Mouse (Mus musculus) embryonic facial prominence, embryonic 10.5 days (tissue): ENCODE measurements around the gene Cad. TPM values are rescaled to one million over a fixed set of nuclear protein-coding genes. Genes with fewer than 3 reads are reported as not detected.

Source experiments
- DNase-seq: peaks from one replicate; pipeline ENCODE4 v3.0.0-alpha.2; 2017; ENCODE audit warnings: low spot score
- H3K27ac ChIP-seq: fragments of 300-500 bp; sonication (generic); replicated peaks from 2 replicates; pipeline ENCODE4 v1.5.1; 2016; ENCODE audit warnings: mild to moderate bottlenecking
- H3K27me3 ChIP-seq: fragments of 300-500 bp; sonication (generic); replicated peaks from 2 replicates; pipeline ENCODE4 v1.6.1; 2016; ENCODE audit warnings: low read depth, mild to moderate bottlenecking; ENCODE audit not compliant: poor library complexity, severe bottlenecking
- H3K36me3 ChIP-seq: fragments of 300-500 bp; sonication (generic); replicated peaks from 2 replicates; pipeline ENCODE4 v1.6.1; 2016; ENCODE audit warnings: mild to moderate bottlenecking, moderate library complexity
- H3K4me1 ChIP-seq: fragments of 300-500 bp; sonication (generic); 2 replicates; pipeline ENCODE4 v1.6.1; 2016
- H3K4me3 ChIP-seq: fragments of 300-500 bp; sonication (generic); 2 replicates; pipeline ENCODE4 v1.5.1; 2016; ENCODE audit warnings: mild to moderate bottlenecking, moderate library complexity
- H3K9me3 ChIP-seq: fragments of 300-500 bp; sonication (generic); 2 replicates; pipeline ENCODE4 v1.6.1; 2016; ENCODE audit warnings: mild to moderate bottlenecking
- WGBS: fragments of 180-500 bp; shearing (Covaris S2); methylation state at CpG from one replicate; pipeline ENCODE4 v1.1.7; 2016; 5-methylcytosine and 5-hydroxymethylcytosine counted together
- polyA plus RNA-seq: library from polyadenylated mRNA; unstranded; fragments of >200 nt; fragmentation: Nextera tagmentation; extraction: Ambion mirVana; gene quantifications from 2 replicates; pipeline ENCODE4 v1.2.1, GENCODE M21; 2016

The Cad gene
- polyA plus RNA-seq, 1 experiment from 2014 or later: 64.6 TPM

- no peak overlapping the region for H3K4me3 ChIP-seq
- DNase-seq: no peak
- peaks cover 48% of the 10 kb centered on the region for H3K36me3 ChIP-seq
- WGBS: 79% methylated on average over 13 of the region's 13 CpGs
- H3K27me3 ChIP-seq: peaks cover 19% of the 10 kb centered on the region
- H3K27ac ChIP-seq: no peak overlapping the region
- H3K9me3 ChIP-seq: no peaks in the 10 kb centered on the region
- H3K4me1 ChIP-seq: peaks cover 22% of the 10 kb centered on the region
Measured at GRCm38 (mm10) chr5:31080059-31080794, 25.6 kb downstream of the Cad start.

GRCm38 (mm10) chr5:31080795-31081164 lies 26.2 kb downstream of the Cad start:
- H3K27me3 ChIP-seq: peaks cover 24% of the 10 kb centered on the region
- 68% methylated on average over 3 of the region's 3 CpGs for WGBS
- no peak overlapping the region for H3K4me3 ChIP-seq
- no peak for DNase-seq
- H3K36me3 ChIP-seq: peaks cover 43% of the 10 kb centered on the region
- H3K4me1 ChIP-seq: peaks cover 22% of the 10 kb centered on the region
- no peak overlapping the region for H3K27ac ChIP-seq
- H3K9me3 ChIP-seq: no peaks in the 10 kb centered on the region

GRCm38 (mm10) chr5:31081386-31081785 lies 26.8 kb downstream of the Cad start:
- Histone ChIP-seq H3K4me1 (peaks cover 22% of the 10 kb centered on the region), H3K4me3 (no peak overlapping the region)
- peak; percentile 61 for DNase-seq

GRCm38 (mm10) chr5:31082355-31082754 lies 27.8 kb downstream of the Cad start:
- Histone ChIP-seq H3K4me1 (peaks cover 22% of the 10 kb centered on the region), H3K4me3 (no peak overlapping the region), H3K27ac (no peak overlapping the region), H3K9me3 (no peaks in the 10 kb centered on the region), H3K27me3 (peaks cover 39% of the 10 kb centered on the region), H3K36me3 (peaks cover 27% of the 10 kb centered on the region)
- DNase-seq: peak; percentile 69
- WGBS: 12% methylated on average over 5 of the region's 5 CpGs

More at GRCm38 (mm10) chr5:31081386-31081785, 26.8 kb downstream of the Cad start:
- peaks cover 37% of the 10 kb centered on the region for H3K36me3 ChIP-seq
- H3K27ac ChIP-seq: no peak overlapping the region
- 75% methylated on average over 3 of the region's 3 CpGs for WGBS
- peaks cover 31% of the 10 kb centered on the region for H3K27me3 ChIP-seq
- H3K9me3 ChIP-seq: no peaks in the 10 kb centered on the region

- H3K36me3 ChIP-seq: peaks cover 20% of the 10 kb centered on the region
- H3K4me1 ChIP-seq: peaks cover 22% of the 10 kb centered on the region
- no peaks in the 10 kb centered on the region for H3K9me3 ChIP-seq
- H3K27ac ChIP-seq: no peak overlapping the region
- no peak for DNase-seq
- no peak overlapping the region for H3K4me3 ChIP-seq
- 48% methylated on average over 12 of the region's 12 CpGs for WGBS
- peaks cover 46% of the 10 kb centered on the region for H3K27me3 ChIP-seq
Measured at GRCm38 (mm10) chr5:31082935-31083625, 28.5 kb downstream of the Cad start.

- Histone ChIP-seq H3K27me3 (peaks cover 55% of the 10 kb centered on the region), H3K4me3 (no peak overlapping the region), H3K9me3 (no peaks in the 10 kb centered on the region), H3K4me1 (peaks cover 22% of the 10 kb centered on the region), H3K36me3 (peaks cover 11% of the 10 kb centered on the region), H3K27ac (no peak overlapping the region)
- no peak for DNase-seq
- WGBS: 8% methylated on average over 8 of the region's 8 CpGs
Measured at GRCm38 (mm10) chr5:31083949-31084348, 29.4 kb downstream of the Cad start.

GRCm38 (mm10) chr5:31086606-31087005 lies 32.0 kb downstream of the Cad start:
- Histone ChIP-seq H3K36me3 (no peaks in the 10 kb centered on the region), H3K4me1 (peaks cover 19% of the 10 kb centered on the region), H3K9me3 (no peaks in the 10 kb centered on the region), H3K4me3 (no peak overlapping the region), H3K27me3 (peaks cover 82% of the 10 kb centered on the region), H3K27ac (no peak overlapping the region)
- WGBS: 32% methylated on average over 7 of the region's 7 CpGs
- no peak for DNase-seq

GRCm38 (mm10) chr5:31087131-31087530 lies 32.6 kb downstream of the Cad start:
- DNase-seq: no peak
- Histone ChIP-seq H3K36me3 (no peaks in the 10 kb centered on the region), H3K4me3 (no peak overlapping the region), H3K4me1 (peaks cover 19% of the 10 kb centered on the region), H3K9me3 (no peaks in the 10 kb centered on the region), H3K27me3 (peaks cover 86% of the 10 kb centered on the region), H3K27ac (no peak overlapping the region)
- WGBS: 88% methylated on average over 2 of the region's 2 CpGs

GRCm38 (mm10) chr5:31092231-31092975 lies 37.8 kb downstream of the Cad start:
- H3K9me3 ChIP-seq: no peaks in the 10 kb centered on the region
- peaks cover 100% of the 10 kb centered on the region for H3K27me3 ChIP-seq
- H3K4me1 ChIP-seq: peaks cover 33% of the 10 kb centered on the region
- peak overlapping the region; percentile 50 for H3K4me3 ChIP-seq
- no peak overlapping the region; the same call in 1 of the 2 replicates for H3K27ac ChIP-seq
- peak; percentile 25 for DNase-seq
- WGBS: 2% methylated on average over 53 of the region's 53 CpGs
- H3K36me3 ChIP-seq: no peaks in the 10 kb centered on the region

GRCm38 (mm10) chr5:31093151-31094041 lies 38.8 kb downstream of the Cad start:
- Histone ChIP-seq H3K9me3 (no peaks in the 10 kb centered on the region), H3K4me1 (peaks cover 33% of the 10 kb centered on the region), H3K36me3 (no peaks in the 10 kb centered on the region), H3K27me3 (peaks cover 100% of the 10 kb centered on the region), H3K4me3 (peak overlapping the region; percentile 50), H3K27ac (no peak overlapping the region; the same call in 1 of the 2 replicates)
- peak; percentile 60 for DNase-seq
- WGBS: under 1% methylated on average over 54 of the region's 54 CpGs

GRCm38 (mm10) chr5:31094100-31094798 lies 39.7 kb downstream of the Cad start:
- 2% methylated on average over 29 of the region's 29 CpGs for WGBS
- peak; percentile 68 for DNase-seq
- Histone ChIP-seq H3K36me3 (no peaks in the 10 kb centered on the region), H3K4me1 (peaks cover 33% of the 10 kb centered on the region), H3K27me3 (peaks cover 100% of the 10 kb centered on the region), H3K9me3 (no peaks in the 10 kb centered on the region), H3K4me3 (peak overlapping the region; percentile 50), H3K27ac (no peak overlapping the region)
